Mouse (Mus musculus) olfactory bulb, adult 2 months (tissue): ENCODE data around the gene Otud4.

Experiments used
- CTCF ChIP-seq: fragments of 200-500 bp; IDR thresholded peaks from 2 replicates; pipeline ENCODE4 v1.5.1; 2012; ENCODE audit warnings: low read depth, mild to moderate bottlenecking, low read length, moderate library complexity; ENCODE audit not compliant: insufficient read depth
- POLR2A ChIP-seq: fragments of 200-500 bp; IDR thresholded peaks from 2 replicates; pipeline ENCODE4 v1.6.1; 2012; ENCODE audit warnings: mild to moderate bottlenecking, low read depth, low read length, moderate library complexity; ENCODE audit not compliant: insufficient read depth

DNA sequence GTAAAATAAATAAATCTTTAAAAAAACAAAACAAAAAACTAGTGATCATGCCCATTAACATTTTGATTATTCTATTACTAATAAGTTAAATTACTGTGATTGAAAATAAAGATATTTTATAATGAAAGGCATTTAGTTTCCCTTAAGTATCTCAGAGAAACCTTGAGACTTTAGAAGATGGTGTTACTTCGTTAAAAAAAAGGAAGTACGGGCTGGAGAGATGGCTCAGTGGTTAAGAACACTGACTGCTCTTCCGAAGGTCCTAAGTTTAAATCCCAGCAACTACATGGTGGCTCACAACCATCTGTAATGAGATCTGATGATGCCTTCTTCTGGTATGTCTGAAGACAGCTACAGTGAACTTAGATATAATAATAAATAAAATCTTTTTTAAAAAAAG is 2.2 kb upstream of the Otud4 start:
- TF ChIP-seq POLR2A (no peak), CTCF (no peak)
